Mouse (Mus musculus): ENCODE measurements around the gene Npy5r.

DNA sequence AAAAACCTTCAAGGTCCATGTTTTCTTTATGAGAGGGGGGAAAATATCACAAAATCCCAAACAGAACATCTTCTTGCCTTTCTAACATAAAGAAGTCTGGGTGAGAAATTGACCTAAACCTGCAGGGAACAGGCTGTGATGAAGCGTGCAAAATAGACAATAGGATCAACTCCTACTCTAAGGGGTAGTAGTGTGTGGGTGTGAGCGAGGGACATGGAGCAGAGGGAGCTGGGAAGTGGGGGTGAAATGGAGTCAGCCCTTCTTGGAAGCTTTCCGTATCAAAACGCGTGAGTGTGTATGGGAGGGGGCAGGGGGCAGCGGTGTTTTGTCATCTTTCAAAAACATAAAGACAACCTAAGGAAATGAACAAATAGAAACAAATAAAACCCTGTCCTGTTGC, 467 bp upstream of the Npy5r start:
- no peak for TF ChIP-seq MAFK (IDR thresholded peaks at IDR 0.05; ENCODE audit: insufficient read depth, low read depth, low read length)
- no peak for TF ChIP-seq CHD2 (IDR thresholded peaks at IDR 0.05; ENCODE audit: low read depth, low read length)
- no peak for TF ChIP-seq ZNF384 (IDR thresholded peaks at IDR 0.05; ENCODE audit: low read depth, low read length)
- no peak for TF ChIP-seq HCFC1 (IDR thresholded peaks at IDR 0.05; ENCODE audit: borderline replicate concordance, insufficient read depth, low read length)

All from ES-E14 (cell line).